Mouse (Mus musculus): ENCODE measurements around the gene Sox4. TPM values are rescaled to one million over a fixed set of nuclear protein-coding genes. Genes with fewer than 3 reads are reported as not detected.

Sox4 gene
- polyA plus RNA-seq, 1 experiment from 2014 or later = 153 TPM

GRCm38 (mm10) chr13:28945681-28946080, 7.8 kb downstream of the Sox4 start:
- no peaks in the 10 kb centered on the region; the same call in 1 of the 2 replicates for H3K36me3 ChIP-seq
- no peak overlapping the region for H3K27ac ChIP-seq
- peaks cover 25% of the 10 kb centered on the region for H3K4me1 ChIP-seq
- 94% methylated on average over 5 of the region's 5 CpGs for WGBS
- no peaks in the 10 kb centered on the region for H3K9me3 ChIP-seq
- no peaks in the 10 kb centered on the region for H3K27me3 ChIP-seq
- no peak overlapping the region for H3K4me3 ChIP-seq
- H3K9ac ChIP-seq = no peak overlapping the region
- ATAC-seq (ENCODE audit: insufficient number of reproducible peaks, insufficient read depth, low FRiP score, low TSS enrichment) = no peak
- H3K4me2 ChIP-seq (replicated peaks) = no peak overlapping the region

- H3K27ac ChIP-seq = 0 out of 2 replicates have a peak overlapping the region, but pooled peaks have one; percentile 26
- no peak overlapping the region for H3K4me2 ChIP-seq (replicated peaks)
- H3K9me3 ChIP-seq = no peaks in the 10 kb centered on the region
- WGBS = 79% methylated on average over 4 of the region's 4 CpGs
- no peaks in the 10 kb centered on the region for H3K36me3 ChIP-seq
- no peak overlapping the region for H3K9ac ChIP-seq
- no peak for ATAC-seq (ENCODE audit: insufficient number of reproducible peaks, insufficient read depth, low FRiP score, low TSS enrichment)
- H3K4me3 ChIP-seq = no peak overlapping the region
- no peaks in the 10 kb centered on the region for H3K27me3 ChIP-seq
- H3K4me1 ChIP-seq = peaks cover 18% of the 10 kb centered on the region
Measured at GRCm38 (mm10) chr13:28942926-28943325, 10.6 kb downstream of the Sox4 start.

DNA sequence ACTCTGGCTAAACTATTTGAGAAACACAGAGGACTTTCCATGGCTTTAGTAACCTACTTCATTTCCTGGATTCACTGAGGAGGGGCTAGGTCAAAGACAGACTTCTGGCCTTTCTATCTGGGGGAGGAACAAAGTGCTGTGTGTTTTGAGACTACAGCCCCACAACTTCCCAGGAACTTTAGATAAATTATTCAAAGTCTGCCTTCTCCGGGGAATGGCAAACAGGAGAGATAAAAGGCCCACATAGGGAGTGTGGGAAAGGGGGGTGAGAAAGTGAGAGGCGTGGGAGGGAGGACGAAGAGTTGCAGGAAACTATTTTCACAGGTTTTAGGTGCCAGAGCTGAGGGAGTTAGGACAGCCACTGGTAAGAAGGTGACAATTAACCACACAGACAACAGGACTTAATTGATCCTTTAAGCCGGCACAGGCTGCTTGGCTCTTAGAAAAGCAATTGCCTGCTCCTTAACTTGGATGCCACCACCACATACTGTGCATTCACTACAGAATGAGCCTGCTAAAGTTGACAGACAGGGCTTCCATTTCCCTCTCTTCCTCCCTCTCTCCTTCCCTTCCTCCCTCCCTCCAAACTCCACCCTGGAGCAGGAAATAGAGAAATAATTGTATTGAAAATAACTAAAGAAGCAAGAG, 11.4 kb downstream of the Sox4 start:
- 0 out of 2 replicates have a peak, but pooled peaks have one; percentile 15 for ATAC-seq (ENCODE audit: insufficient number of reproducible peaks, insufficient read depth, low FRiP score, low TSS enrichment)
- no peak overlapping the region for H3K27ac ChIP-seq

DNA sequence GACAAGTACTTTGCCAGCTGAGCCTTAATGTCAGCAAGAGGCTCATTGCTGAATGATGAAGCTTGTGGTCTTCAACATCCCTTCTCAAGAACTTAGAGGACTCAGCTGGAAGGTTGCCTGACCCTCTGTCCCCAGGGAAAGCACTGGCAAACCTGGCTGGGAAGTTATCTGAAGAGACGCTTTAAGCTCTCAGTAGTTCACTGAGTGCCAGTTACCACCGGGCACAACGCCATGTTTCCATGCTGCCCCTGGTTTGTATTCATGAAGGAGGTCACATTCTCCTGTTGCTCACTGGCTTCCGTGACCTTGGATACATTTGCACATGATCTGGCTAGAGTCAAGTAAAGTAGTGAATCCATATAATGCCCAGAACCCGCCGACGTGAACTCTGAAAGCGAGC, 20.1 kb downstream of the Sox4 start:
- Histone ChIP-seq H3K4me1 (peaks cover 16% of the 10 kb centered on the region; the same call in 1 of the 2 replicates), H3K4me2 (replicated peaks) (no peak overlapping the region), H3K9ac (no peak overlapping the region), H3K27ac (no peak overlapping the region), H3K27me3 (no peaks in the 10 kb centered on the region), H3K36me3 (no peaks in the 10 kb centered on the region), H3K4me3 (no peak overlapping the region), H3K9me3 (no peaks in the 10 kb centered on the region)
- WGBS = 86% methylated on average over 8 of the region's 8 CpGs
- no peak for ATAC-seq (ENCODE audit: insufficient number of reproducible peaks, insufficient read depth, low FRiP score, low TSS enrichment)

More for the DNA sequence above, 11.4 kb downstream of the Sox4 start:
- Histone ChIP-seq H3K4me3 (no peak overlapping the region), H3K4me1 (0 out of 2 replicates have a peak, but pooled peaks cover 13% of the 10 kb centered on the region), H3K4me2 (replicated peaks) (no peak overlapping the region), H3K9me3 (no peaks in the 10 kb centered on the region), H3K27me3 (no peaks in the 10 kb centered on the region), H3K36me3 (no peaks in the 10 kb centered on the region), H3K9ac (no peak overlapping the region)
- WGBS = 22% methylated on average over 4 of the region's 4 CpGs

GRCm38 (mm10) chr13:28931776-28932175, 21.7 kb downstream of the Sox4 start:
- no peak for ATAC-seq (ENCODE audit: insufficient number of reproducible peaks, insufficient read depth, low FRiP score, low TSS enrichment)
- no peak overlapping the region for H3K27ac ChIP-seq
- 26% methylated on average over 3 of the region's 3 CpGs for WGBS
- no peaks in the 10 kb centered on the region for H3K36me3 ChIP-seq
- peaks cover 16% of the 10 kb centered on the region; the same call in 1 of the 2 replicates for H3K4me1 ChIP-seq
- no peaks in the 10 kb centered on the region for H3K9me3 ChIP-seq
- H3K9ac ChIP-seq = no peak overlapping the region
- no peaks in the 10 kb centered on the region for H3K27me3 ChIP-seq
- H3K4me2 ChIP-seq (replicated peaks) = no peak overlapping the region
- no peak overlapping the region for H3K4me3 ChIP-seq

- Histone ChIP-seq H3K27ac (no peak overlapping the region), H3K4me2 (replicated peaks) (no peak overlapping the region), H3K36me3 (no peaks in the 10 kb centered on the region), H3K9me3 (no peaks in the 10 kb centered on the region), H3K4me3 (no peak overlapping the region), H3K27me3 (no peaks in the 10 kb centered on the region), H3K4me1 (peaks cover 16% of the 10 kb centered on the region; the same call in 1 of the 2 replicates), H3K9ac (no peak overlapping the region)
- ATAC-seq (ENCODE audit: insufficient number of reproducible peaks, insufficient read depth, low FRiP score, low TSS enrichment) = no peak
- 73% methylated on average over 3 of the region's 3 CpGs for WGBS
Measured at GRCm38 (mm10) chr13:28931266-28931665, 22.2 kb downstream of the Sox4 start.

GRCm38 (mm10) chr13:28930364-28930763, 23.1 kb downstream of the Sox4 start:
- H3K4me1 ChIP-seq = peaks cover 13% of the 10 kb centered on the region; the same call in 1 of the 2 replicates

GRCm38 (mm10) chr13:28929936-28930335, 23.6 kb downstream of the Sox4 start:
- peaks cover 11% of the 10 kb centered on the region; the same call in 1 of the 2 replicates for H3K4me1 ChIP-seq
- H3K27me3 ChIP-seq = no peaks in the 10 kb centered on the region
- ATAC-seq (ENCODE audit: insufficient number of reproducible peaks, insufficient read depth, low FRiP score, low TSS enrichment) = no peak
- no peak overlapping the region for H3K4me3 ChIP-seq
- WGBS = 27% methylated on average over 3 of the region's 3 CpGs
- H3K9me3 ChIP-seq = no peaks in the 10 kb centered on the region
- no peak overlapping the region for H3K9ac ChIP-seq
- H3K27ac ChIP-seq = no peak overlapping the region
- no peaks in the 10 kb centered on the region for H3K36me3 ChIP-seq
- H3K4me2 ChIP-seq (replicated peaks) = no peak overlapping the region

More at GRCm38 (mm10) chr13:28930364-28930763, 23.1 kb downstream of the Sox4 start:
- Histone ChIP-seq H3K27me3 (no peaks in the 10 kb centered on the region), H3K27ac (no peak overlapping the region), H3K9me3 (no peaks in the 10 kb centered on the region), H3K4me3 (no peak overlapping the region), H3K4me2 (replicated peaks) (no peak overlapping the region), H3K9ac (no peak overlapping the region), H3K36me3 (no peaks in the 10 kb centered on the region)
- no peak for ATAC-seq (ENCODE audit: insufficient number of reproducible peaks, insufficient read depth, low FRiP score, low TSS enrichment)
- WGBS = 41% methylated on average over 4 of the region's 4 CpGs

- no peak overlapping the region for H3K4me3 ChIP-seq
- H3K4me1 ChIP-seq = no peaks in the 10 kb centered on the region
- H3K4me2 ChIP-seq (replicated peaks) = no peak overlapping the region
- ATAC-seq (ENCODE audit: insufficient number of reproducible peaks, insufficient read depth, low FRiP score, low TSS enrichment) = no peak
- H3K27ac ChIP-seq = no peak overlapping the region
- no peaks in the 10 kb centered on the region for H3K36me3 ChIP-seq
- H3K27me3 ChIP-seq = no peaks in the 10 kb centered on the region
- no peaks in the 10 kb centered on the region for H3K9me3 ChIP-seq
- H3K9ac ChIP-seq = no peak overlapping the region
- WGBS = 88% methylated on average over 3 of the region's 3 CpGs
Measured at GRCm38 (mm10) chr13:28923136-28923535, 30.4 kb downstream of the Sox4 start.

DNA sequence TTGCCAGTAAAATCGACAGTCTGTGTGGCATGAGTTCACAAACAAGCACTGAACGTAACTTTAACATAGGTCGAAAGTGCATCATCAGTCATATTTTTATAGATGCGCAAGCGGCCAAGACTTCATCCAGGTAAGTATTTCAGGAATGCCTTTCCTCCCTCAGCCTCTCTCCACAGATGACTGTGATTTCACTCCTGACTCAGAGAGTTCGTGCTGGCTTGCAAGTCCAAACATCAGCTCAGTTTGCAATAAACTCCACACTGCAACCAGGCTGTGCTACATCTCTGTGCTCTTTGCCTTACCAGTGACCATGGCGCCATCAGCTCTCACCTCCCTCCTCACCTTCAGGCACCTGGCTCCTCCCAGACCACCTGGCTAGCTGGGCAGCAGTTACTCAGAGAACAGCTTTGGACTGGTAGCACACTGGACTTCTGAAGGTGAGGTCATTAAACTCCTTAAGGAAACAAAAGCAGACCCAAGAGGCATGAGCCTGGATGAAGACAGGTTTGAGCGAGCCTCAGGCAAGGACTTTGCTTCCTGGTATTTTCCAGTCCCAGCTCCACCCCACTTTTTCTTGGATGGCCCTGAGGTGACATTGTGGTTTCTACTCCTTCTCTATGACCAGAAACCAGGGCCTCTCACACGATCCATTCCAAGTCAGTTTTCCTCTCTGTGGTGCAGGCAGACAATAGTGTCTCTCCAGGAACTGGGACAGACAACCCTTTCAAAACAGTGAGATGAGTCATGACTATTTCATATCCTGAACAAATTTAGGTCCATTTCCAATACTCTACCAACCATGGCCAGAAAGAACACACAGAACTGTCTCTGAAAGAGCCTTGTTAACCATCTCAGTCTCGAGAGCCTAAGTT, 35.9 kb downstream of the Sox4 start:
- no peak overlapping the region for H3K4me3 ChIP-seq
- no peak overlapping the region for H3K27ac ChIP-seq
- no peak for ATAC-seq (ENCODE audit: insufficient number of reproducible peaks, insufficient read depth, low FRiP score, low TSS enrichment)
- H3K9me3 ChIP-seq = no peaks in the 10 kb centered on the region
- no peak overlapping the region for H3K9ac ChIP-seq
- H3K27me3 ChIP-seq = no peaks in the 10 kb centered on the region
- H3K4me2 ChIP-seq (replicated peaks) = no peak overlapping the region
- 83% methylated on average over 10 of the region's 10 CpGs for WGBS
- no peaks in the 10 kb centered on the region for H3K4me1 ChIP-seq
- H3K36me3 ChIP-seq = no peaks in the 10 kb centered on the region

GRCm38 (mm10) chr13:28913656-28914055, 39.9 kb downstream of the Sox4 start:
- H3K36me3 ChIP-seq = no peaks in the 10 kb centered on the region
- H3K9ac ChIP-seq = no peak overlapping the region
- ATAC-seq (ENCODE audit: insufficient number of reproducible peaks, insufficient read depth, low FRiP score, low TSS enrichment) = no peak
- no peaks in the 10 kb centered on the region for H3K9me3 ChIP-seq
- H3K4me1 ChIP-seq = no peaks in the 10 kb centered on the region
- no peaks in the 10 kb centered on the region for H3K27me3 ChIP-seq
- WGBS = 82% methylated on average over 6 of the region's 6 CpGs
- no peak overlapping the region for H3K4me2 ChIP-seq (replicated peaks)
- no peak overlapping the region for H3K4me3 ChIP-seq
- no peak overlapping the region for H3K27ac ChIP-seq

- Histone ChIP-seq H3K9me3 (no peaks in the 10 kb centered on the region), H3K9ac (no peak overlapping the region), H3K4me1 (no peaks in the 10 kb centered on the region), H3K36me3 (no peaks in the 10 kb centered on the region), H3K27ac (no peak overlapping the region), H3K4me2 (replicated peaks) (no peak overlapping the region), H3K4me3 (no peak overlapping the region), H3K27me3 (no peaks in the 10 kb centered on the region)
- ATAC-seq (ENCODE audit: insufficient number of reproducible peaks, insufficient read depth, low FRiP score, low TSS enrichment) = no peak
- WGBS = 85% methylated on average over 10 of the region's 10 CpGs
Measured at GRCm38 (mm10) chr13:28906981-28907380, 46.5 kb downstream of the Sox4 start.
